Mouse (Mus musculus): ENCODE measurements around the gene Gm6763.

DNA sequence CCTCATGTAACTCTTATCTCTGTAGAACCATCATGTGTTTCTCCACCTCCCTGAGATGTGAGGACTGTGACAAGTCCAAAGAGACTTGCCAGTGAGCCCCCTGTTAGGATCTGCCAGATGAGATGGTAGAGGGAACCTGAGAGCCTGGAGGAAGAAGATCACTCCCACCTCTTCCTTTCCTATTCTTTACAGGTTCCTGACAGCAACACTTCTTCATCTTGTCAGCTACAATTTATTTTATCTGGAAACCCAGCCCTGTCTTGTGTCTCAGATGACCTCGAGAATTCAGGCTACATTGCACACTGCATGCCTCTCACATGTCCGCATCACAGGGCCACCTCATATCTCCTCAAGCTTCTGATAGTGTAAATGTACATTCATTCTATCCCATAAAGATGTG lies 33.0 kb upstream of the Gm6763 start:
- no peak for TF ChIP-seq CTCF (IDR thresholded peaks at IDR 0.05; ENCODE audit: low read depth)
- TF ChIP-seq EP300 (IDR thresholded peaks at IDR 0.05; ENCODE audit: low read depth) = no peak

Measured in heart, postnatal 0 days (tissue).